Mouse (Mus musculus) adrenal gland, postnatal 36 days (tissue): ENCODE results near the gene Rhoc. TPM values are rescaled to one million over a fixed set of nuclear protein-coding genes. Genes with fewer than 3 reads are reported as not detected.

Experiments
- DNase-seq, 2 experiments: peaks; one replicate each; pipeline ENCODE4 v3.0.0; 2021; ENCODE audit warnings: mixed read lengths in 1 of 2
- total RNA-seq, 2 experiments: library from RNA; stranded (reverse); gene quantifications; 2 replicates each; pipeline ENCODE4 v1.2.3; 2021

Rhoc gene
- total RNA-seq, 2 experiments from 2014 or later = 107 to 133 TPM

DNA sequence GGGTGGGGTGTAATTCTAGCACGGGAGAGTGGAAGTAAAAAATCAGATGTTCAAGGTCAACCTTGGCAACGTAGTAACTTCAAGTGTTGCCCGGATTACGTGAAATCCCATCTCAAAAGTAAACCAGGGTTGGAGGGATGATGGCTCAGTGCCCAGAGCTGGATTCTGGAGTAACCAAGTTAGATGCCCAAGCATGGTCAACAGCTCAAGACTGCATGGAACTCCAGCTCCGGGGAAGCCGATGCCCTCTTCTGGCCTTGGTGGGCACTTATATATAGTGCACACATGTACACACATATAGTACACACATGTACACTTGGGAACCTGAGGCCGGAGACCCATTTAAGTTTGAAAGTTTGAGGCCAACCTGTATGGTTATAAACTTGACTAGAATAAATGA lies 28.0 kb downstream of the Rhoc start:
- no peak for DNase-seq

DNA sequence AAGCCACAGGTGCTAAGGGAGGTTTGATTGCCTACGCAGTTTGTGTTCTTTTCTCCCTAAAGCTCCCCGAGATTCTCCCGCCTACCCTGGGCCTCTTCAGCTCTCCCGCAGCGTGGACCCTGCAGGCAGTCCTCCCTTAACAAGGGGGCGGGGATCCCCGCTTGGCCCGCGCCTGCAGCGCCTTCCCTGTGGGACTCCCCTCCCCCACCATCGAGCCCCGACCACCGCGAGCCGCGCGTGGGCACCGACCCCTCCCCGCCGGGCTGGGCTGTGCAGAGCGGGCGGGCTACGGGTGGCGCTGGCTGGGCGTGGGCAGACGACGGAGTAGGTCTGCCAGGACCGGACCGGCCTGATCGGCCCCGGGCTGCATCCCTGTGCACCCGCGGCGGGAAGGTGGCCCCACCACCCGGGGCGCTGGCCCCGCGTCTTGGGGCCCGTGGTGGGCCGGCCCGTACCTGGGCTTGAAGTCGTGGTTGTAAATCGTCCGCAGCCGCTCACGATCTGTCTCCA lies 29.4 kb downstream of the Rhoc start:
- peak; percentile 60 to 82 for DNase-seq

DNA sequence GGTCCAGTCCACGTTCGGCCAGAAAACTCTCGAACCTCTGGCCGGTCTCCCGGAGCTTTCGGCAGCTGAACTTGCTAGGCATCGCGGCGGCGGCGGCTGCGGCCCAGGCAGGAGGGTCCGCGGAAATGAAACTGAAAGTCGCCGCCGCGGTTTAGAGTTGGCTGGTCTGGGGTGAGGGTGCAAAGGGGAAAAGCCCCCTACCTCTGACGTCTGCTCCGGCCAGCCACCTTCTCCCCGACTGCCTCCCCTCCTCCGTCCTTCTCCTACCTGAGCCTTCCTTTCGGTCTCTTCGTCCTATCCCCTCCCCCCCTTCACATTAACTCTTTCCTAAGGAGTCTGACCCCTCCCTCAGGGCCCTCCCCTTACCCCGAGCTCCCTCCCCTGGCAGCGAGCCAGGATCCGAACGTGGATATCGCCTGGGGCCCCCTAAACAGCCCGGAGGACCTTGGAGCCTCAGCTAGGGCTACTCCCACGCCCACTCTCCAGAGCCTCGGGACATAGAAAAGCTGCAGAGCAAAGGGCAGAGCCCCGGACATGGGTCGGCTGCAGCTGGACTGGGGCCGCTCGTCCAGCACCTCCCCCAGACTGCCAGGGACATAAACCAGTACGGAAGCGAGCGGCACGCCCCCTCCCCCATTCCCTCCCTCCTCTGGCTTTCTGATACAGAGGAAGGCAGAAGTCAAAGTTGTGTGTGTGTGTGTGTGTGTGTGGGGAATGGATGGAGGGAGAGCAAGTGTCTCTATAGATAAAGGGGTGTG lies 30.0 kb downstream of the Rhoc start, which contains the start of gene Mov10:
Mov10 (minus strand) TSS at position 573 of the 758 bp plus-strand sequence.
- DNase-seq = peak; percentile 70 to 82

DNA sequence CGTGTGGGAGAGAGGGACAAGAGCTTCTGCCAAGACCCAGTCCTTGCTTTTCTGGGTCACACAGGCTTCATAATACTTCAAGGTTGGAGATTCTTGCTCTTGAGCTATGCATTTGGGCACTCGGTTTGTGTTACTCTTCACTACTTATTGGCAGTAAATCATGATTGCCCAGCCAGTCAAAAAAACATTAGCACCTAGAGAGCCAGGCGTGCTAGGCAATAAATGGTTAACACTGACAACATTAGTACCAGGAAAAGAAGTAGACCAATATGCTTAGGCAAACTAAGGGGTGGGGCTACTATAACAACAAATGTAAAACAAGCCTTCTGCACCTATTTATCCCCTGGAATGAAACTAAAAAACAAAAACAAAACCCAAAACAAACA lies 30.6 kb downstream of the Rhoc start:
- no peak for DNase-seq

DNA sequence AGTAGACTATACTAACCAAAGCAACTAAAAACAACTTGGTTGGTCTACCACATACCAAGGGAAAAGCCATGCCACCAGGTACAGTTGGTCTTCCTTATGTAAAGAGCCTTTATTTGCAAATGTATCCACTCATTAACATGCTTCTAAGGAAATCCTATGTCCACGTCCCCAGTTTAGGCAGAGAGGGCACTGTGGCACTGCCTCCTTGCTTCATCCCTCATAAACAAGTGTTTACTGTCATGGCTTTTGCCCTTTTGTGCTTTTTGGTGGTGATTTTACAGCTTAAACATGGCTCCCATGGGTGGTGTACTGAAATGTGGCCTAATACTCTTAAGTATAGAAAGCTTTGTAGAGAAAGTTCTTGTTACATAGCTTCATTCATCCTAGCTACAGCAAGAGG lies 32.3 kb downstream of the Rhoc start:
- DNase-seq = no peak

DNA sequence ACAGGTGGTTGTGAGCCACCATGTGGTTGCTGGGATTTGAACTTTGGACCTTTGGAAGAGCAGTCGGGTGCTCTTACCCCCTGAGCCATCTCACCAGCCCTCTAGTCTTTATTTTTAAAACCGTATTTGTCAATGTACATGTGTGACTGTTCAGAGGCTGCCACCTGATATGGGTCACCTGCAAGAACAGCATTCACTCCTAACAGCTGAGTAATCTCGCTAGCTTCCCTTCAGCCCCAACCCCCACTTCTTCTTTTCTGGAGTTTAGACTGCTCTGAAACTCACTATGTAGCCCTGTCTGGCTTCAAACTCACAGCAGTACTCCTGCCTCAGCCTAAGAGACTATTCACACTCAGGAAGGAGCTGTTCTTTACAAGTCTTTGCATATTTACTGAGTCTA lies 34.2 kb downstream of the Rhoc start:
- DNase-seq = no peak

DNA sequence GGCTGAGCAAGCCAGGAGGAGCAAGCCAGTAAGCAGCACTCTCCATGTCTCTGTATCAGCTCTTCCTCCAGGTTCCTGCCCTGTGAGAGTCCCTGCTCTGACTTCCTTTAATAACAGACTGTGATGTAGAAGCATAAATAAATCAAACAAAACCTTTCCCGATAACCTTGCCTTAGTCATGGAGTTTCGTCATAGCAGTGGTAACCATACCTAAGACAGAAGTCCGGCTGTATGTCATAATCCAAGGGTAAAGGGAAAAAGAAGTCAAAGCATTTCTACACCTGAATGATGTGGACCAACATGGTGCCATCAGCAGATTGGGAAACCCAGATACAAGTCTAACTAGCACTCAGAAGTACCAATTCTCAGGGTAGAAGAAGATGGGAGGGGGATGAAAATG lies 47.6 kb downstream of the Rhoc start:
- no peak for DNase-seq

DNA sequence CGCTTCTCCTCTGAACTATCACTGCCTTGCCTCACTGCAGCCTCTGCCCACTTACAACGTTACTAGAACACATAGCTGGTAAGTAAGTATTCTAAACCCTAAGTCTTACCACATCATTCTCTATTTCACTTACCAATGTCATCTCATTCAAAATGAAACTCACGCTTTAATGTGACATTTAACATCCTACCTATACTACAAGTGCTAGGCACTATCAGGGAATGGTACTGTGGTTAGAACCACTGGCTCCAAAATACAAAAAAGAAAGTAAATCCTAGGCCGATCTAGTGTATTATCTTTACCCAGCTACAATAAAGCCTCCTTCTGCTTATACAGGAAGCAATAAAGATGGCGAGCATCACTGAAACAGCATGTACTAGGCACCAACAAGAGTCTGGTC lies 52.9 kb downstream of the Rhoc start:
- DNase-seq = no peak

Other genes starting within 250 kb of the Rhoc start
- gene Slc16a1, start 149.7 kb upstream of the Rhoc start, total RNA-seq = 10 to 100 TPM; 34.4 to 62.7 TPM
- gene Ppm1j, start 7.3 kb upstream of the Rhoc start, total RNA-seq = 1 to 10 TPM; 4.6 to 6.6 TPM
- 1 to 10 TPM in 1 of 2 experiments, under 1 TPM in 1; 0.82 to 1.3 TPM for gene Fam19a3, start 6.5 kb upstream of the Rhoc start, total RNA-seq
- gene Mov10, start 30.2 kb downstream of the Rhoc start, total RNA-seq = 10 to 100 TPM; 12.3 to 22.3 TPM
- gene St7l, start 75.6 kb downstream of the Rhoc start, total RNA-seq = 10 to 100 TPM; 50.4 to 58.7 TPM
- gene Capza1, start 76.1 kb downstream of the Rhoc start, total RNA-seq = 10 to 100 TPM; 89.3 to 98.6 TPM
- 10 to 100 TPM; 16.0 to 16.5 TPM for gene Wnt2b, start 173.5 kb downstream of the Rhoc start, total RNA-seq